Mouse (Mus musculus) ES-Bruce4 (cell line): Measurements from ENCODE around the gene Zfp212.

ENCODE experiments used
- CTCF ChIP-seq: IDR thresholded peaks from one replicate; pipeline ENCODE4 v1.8.1; 2011; ENCODE audit warnings: low read depth, low read length
- EP300 ChIP-seq: IDR thresholded peaks from 2 replicates; pipeline ENCODE4 v1.6.1; 2011; ENCODE audit warnings: low read depth, low read length; ENCODE audit not compliant: insufficient read depth
- POLR2A ChIP-seq: IDR thresholded peaks from one replicate; pipeline ENCODE4 v1.8.1; 2011; ENCODE audit warnings: low read length; ENCODE audit not compliant: insufficient read depth

DNA sequence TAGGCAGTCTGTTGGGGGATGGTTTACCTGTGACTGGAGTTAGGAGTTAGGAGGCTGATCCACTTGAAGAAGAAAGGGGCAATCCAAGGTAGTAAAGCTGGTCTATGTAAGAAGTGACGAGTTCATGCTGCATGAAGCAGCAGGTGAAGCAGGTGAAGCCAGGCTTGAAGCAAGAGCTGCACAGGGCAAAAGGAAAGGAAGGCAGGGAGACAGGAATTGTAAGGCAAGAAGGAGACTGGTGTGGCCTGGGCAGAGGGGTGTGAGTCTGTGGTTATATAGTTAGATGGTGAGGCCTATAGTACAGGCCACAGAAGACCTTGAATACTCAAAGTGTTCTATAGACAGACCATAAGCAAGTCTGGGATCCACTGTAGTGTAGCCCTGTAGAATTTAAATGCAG is 11.3 kb upstream of the Zfp212 start:
- TF ChIP-seq CTCF (no peak), POLR2A (no peak), EP300 (no peak)
